Mouse (Mus musculus): ENCODE results near the gene Ifngr2. TPM values are rescaled to one million over a fixed set of nuclear protein-coding genes. Genes with fewer than 3 reads are reported as not detected.

Gene Ifngr2
- polyA plus RNA-seq (2012) = 10.7 and 19.2 TPM in 2 replicates

GRCm38 (mm10) chr16:91546836-91547741, at the start of gene Ifngr2:
TSS of gene Ifngr2 (plus strand) at chr16:91547072.

GRCm38 (mm10) chr16:91597672-91598010, 50.8 kb downstream of the Ifngr2 start, which contains the start of gene Tmem50b:
TSS of gene Tmem50b (minus strand) at chr16:91597800.

Other genes with a start within 250 kb of the Ifngr2 start
- gene Ifnar2, start 174.3 kb upstream of the Ifngr2 start, polyA plus RNA-seq (2012) = 68.8 and 86.3 TPM in 2 replicates
- not detected in 2 replicates for gene Gm21970, start 155.4 kb upstream of the Ifngr2 start, polyA plus RNA-seq (2012)
- gene Il10rb, start 140.9 kb upstream of the Ifngr2 start, polyA plus RNA-seq (2012) = 8.7 and 10.8 TPM in 2 replicates
- 10.3 and 12.5 TPM in 2 replicates for gene Ifnar1, start 61.8 kb upstream of the Ifngr2 start, polyA plus RNA-seq (2012)
- 5.0 and 7.3 TPM in 2 replicates for gene Tmem50b, start 50.7 kb downstream of the Ifngr2 start, polyA plus RNA-seq (2012)
- gene Dnajc28, start 72.0 kb downstream of the Ifngr2 start, polyA plus RNA-seq (2012) = 0.61 and 1.0 TPM in 2 replicates
- 371 and 412 TPM in 2 replicates for gene Gart, start 99.9 kb downstream of the Ifngr2 start, polyA plus RNA-seq (2012)
- gene Son, start 100.4 kb downstream of the Ifngr2 start, polyA plus RNA-seq (2012) = 39.5 and 60.5 TPM in 2 replicates
- gene Donson, start 141.7 kb downstream of the Ifngr2 start, polyA plus RNA-seq (2012) = 13.2 and 14.2 TPM in 2 replicates
- 3.3 and 4.7 TPM in 2 replicates for gene Cryzl1, start 181.9 kb downstream of the Ifngr2 start, polyA plus RNA-seq (2012)
- 11.6 and 23.0 TPM in 2 replicates for gene Itsn1, start 182.2 kb downstream of the Ifngr2 start, polyA plus RNA-seq (2012)